Mouse (Mus musculus) ES-Bruce4 (cell line): ENCODE results near the gene Umodl1. TPM values are rescaled to one million over a fixed set of nuclear protein-coding genes. Genes with fewer than 3 reads are reported as not detected.
A peak's percentile ranks its signal among the peaks of the same experiment; 100 is the strongest.

ENCODE experiments used
- H3K27ac ChIP-seq: 2 replicates; pipeline ENCODE4 v1.5.1; 2012; ENCODE audit warnings: low read length, inconsistent platforms; ENCODE audit not compliant: insufficient read depth
- H3K27me3 ChIP-seq: 2 replicates; pipeline ENCODE4 v1.6.1; 2012; ENCODE audit warnings: mild to moderate bottlenecking, low read length, inconsistent platforms; ENCODE audit not compliant: control insufficient read depth, poor library complexity, insufficient read depth, severe bottlenecking
- H3K36me3 ChIP-seq: 2 replicates; pipeline ENCODE4 v1.6.1; 2012; ENCODE audit warnings: inconsistent platforms, mild to moderate bottlenecking, low read length, moderate library complexity; ENCODE audit not compliant: control insufficient read depth, poor library complexity, insufficient read depth, severe bottlenecking
- H3K4me1 ChIP-seq: one replicate; pipeline ENCODE4 v1.8.1; 2011; ENCODE audit warnings: low read length; ENCODE audit not compliant: control insufficient read depth, insufficient read depth
- H3K4me3 ChIP-seq: 2 replicates; pipeline ENCODE4 v1.5.1; 2011; ENCODE audit warnings: low read depth, mild to moderate bottlenecking, low read length
- H3K9ac ChIP-seq: 2 replicates; pipeline ENCODE4 v1.6.1; 2012; ENCODE audit warnings: low read depth, mild to moderate bottlenecking, inconsistent platforms; ENCODE audit not compliant: poor library complexity, severe bottlenecking
- H3K9me3 ChIP-seq: replicated peaks from 2 replicates; pipeline ENCODE4 v1.6.1; 2012; ENCODE audit warnings: mild to moderate bottlenecking, low read length, inconsistent platforms; ENCODE audit not compliant: control insufficient read depth, poor library complexity, insufficient read depth, severe bottlenecking
- CTCF ChIP-seq: IDR thresholded peaks from one replicate; pipeline ENCODE4 v1.8.1; 2011; ENCODE audit warnings: low read depth, low read length
- EP300 ChIP-seq: IDR thresholded peaks from 2 replicates; pipeline ENCODE4 v1.6.1; 2011; ENCODE audit warnings: low read depth, low read length; ENCODE audit not compliant: insufficient read depth
- POLR2A ChIP-seq: IDR thresholded peaks from one replicate; pipeline ENCODE4 v1.8.1; 2011; ENCODE audit warnings: low read length; ENCODE audit not compliant: insufficient read depth
- polyA plus RNA-seq: library from polyadenylated mRNA; stranded (reverse); fragments of >200 nt; gene quantifications from 2 replicates; pipeline ENCODE4 v1.2.4, GENCODE M21; 2011; ENCODE audit warnings: low read depth; ENCODE audit not compliant: missing spikeins, insufficient read depth, insufficient read length

The Umodl1 gene
- polyA plus RNA-seq, 1 experiment, result not detected

DNA sequence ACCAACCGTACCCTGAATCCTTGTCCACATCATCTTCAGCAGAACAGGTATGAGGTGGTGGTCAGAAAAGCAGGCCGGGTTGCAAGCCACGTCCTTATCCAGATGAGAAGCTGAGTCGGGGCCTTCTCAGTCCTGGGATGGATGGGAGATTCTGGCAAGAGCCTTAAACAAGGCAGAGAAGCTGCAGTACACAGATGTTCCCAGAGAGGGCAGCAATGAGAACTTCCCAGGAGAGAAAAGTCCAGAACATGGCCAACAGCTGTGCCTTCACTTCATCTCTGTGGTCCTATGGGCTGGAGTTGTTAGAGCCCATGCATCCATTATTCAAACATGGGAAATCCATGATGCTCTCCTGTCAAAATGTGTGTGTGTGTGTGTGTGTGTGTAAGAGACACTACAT lies 63.8 kb downstream of the Umodl1 start:
- H3K9me3 ChIP-seq, result no peaks in the 10 kb centered on the region
- H3K36me3 ChIP-seq, result no peaks in the 10 kb centered on the region
- H3K4me3 ChIP-seq, result no peak overlapping the region
- no peaks in the 10 kb centered on the region for H3K4me1 ChIP-seq
- no peak overlapping the region for H3K9ac ChIP-seq
- H3K27ac ChIP-seq, result no peak overlapping the region
- TF ChIP-seq CTCF, result peak; percentile 39
- TF ChIP-seq POLR2A, result no peak
- no peaks in the 10 kb centered on the region for H3K27me3 ChIP-seq

DNA sequence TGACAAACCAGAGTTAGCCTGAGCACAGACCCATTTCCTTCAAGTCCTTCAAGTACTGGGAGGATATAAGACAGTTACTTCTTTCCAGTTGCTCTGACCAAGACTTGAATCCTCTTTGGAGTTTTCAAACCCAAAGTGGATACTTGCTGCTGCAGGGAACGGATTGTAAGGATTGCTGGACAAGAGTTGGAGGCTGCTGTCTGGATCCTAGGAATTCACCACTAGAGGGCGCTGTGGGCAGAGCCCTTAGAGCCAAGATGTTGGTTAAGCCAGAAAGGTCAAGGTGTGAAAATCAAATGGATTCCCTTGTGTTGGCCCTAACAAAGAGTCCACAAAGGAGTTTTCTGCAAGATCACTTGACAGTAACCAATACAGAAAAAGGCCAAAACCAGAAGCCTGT lies 65.1 kb downstream of the Umodl1 start:
- no peak overlapping the region for H3K27ac ChIP-seq
- no peak overlapping the region for H3K9ac ChIP-seq
- H3K4me3 ChIP-seq, result no peak overlapping the region
- no peaks in the 10 kb centered on the region for H3K9me3 ChIP-seq
- no peak for TF ChIP-seq EP300
- TF ChIP-seq POLR2A, result no peak
- peak; percentile 82 for TF ChIP-seq CTCF
- H3K4me1 ChIP-seq, result no peaks in the 10 kb centered on the region
- H3K36me3 ChIP-seq, result no peaks in the 10 kb centered on the region
- H3K27me3 ChIP-seq, result no peaks in the 10 kb centered on the region

GRCm38 (mm10) chr17:31020078-31020477 lies 65.6 kb downstream of the Umodl1 start:
- H3K9ac ChIP-seq, result no peak overlapping the region
- no peak for TF ChIP-seq EP300
- no peak for TF ChIP-seq CTCF
- no peak for TF ChIP-seq POLR2A
- H3K36me3 ChIP-seq, result no peaks in the 10 kb centered on the region
- H3K4me1 ChIP-seq, result no peaks in the 10 kb centered on the region
- H3K27ac ChIP-seq, result no peak overlapping the region
- H3K9me3 ChIP-seq, result no peaks in the 10 kb centered on the region
- H3K27me3 ChIP-seq, result no peaks in the 10 kb centered on the region
- H3K4me3 ChIP-seq, result no peak overlapping the region

- no peak for TF ChIP-seq EP300
- no peak for TF ChIP-seq POLR2A
- no peak for TF ChIP-seq CTCF
- Histone ChIP-seq H3K4me3 (no peak overlapping the region), H3K4me1 (no peaks in the 10 kb centered on the region), H3K27me3 (no peaks in the 10 kb centered on the region), H3K36me3 (no peaks in the 10 kb centered on the region), H3K9ac (no peak overlapping the region), H3K27ac (no peak overlapping the region), H3K9me3 (no peaks in the 10 kb centered on the region)
These were observed 66.8 kb downstream of the Umodl1 start for GRCm38 (mm10) chr17:31021276-31021675.

GRCm38 (mm10) chr17:31024125-31024781 lies 69.8 kb downstream of the Umodl1 start:
- Histone ChIP-seq H3K36me3 (no peaks in the 10 kb centered on the region), H3K4me1 (peaks cover 2% of the 10 kb centered on the region), H3K4me3 (no peak overlapping the region), H3K27ac (no peak overlapping the region), H3K9me3 (no peaks in the 10 kb centered on the region), H3K27me3 (no peaks in the 10 kb centered on the region), H3K9ac (no peak overlapping the region)
- no peak for TF ChIP-seq EP300

GRCm38 (mm10) chr17:31024782-31025125 lies 70.3 kb downstream of the Umodl1 start:
- no peak overlapping the region for H3K4me3 ChIP-seq
- no peak overlapping the region for H3K9ac ChIP-seq
- TF ChIP-seq CTCF (no peak), POLR2A (no peak), EP300 (no peak)
- H3K36me3 ChIP-seq, result no peaks in the 10 kb centered on the region
- no peaks in the 10 kb centered on the region for H3K27me3 ChIP-seq
- H3K4me1 ChIP-seq, result peaks cover 2% of the 10 kb centered on the region
- no peaks in the 10 kb centered on the region for H3K9me3 ChIP-seq
- no peak overlapping the region for H3K27ac ChIP-seq
